Mouse (Mus musculus) neural tube, embryonic 13.5 days (tissue): ENCODE measurements around the gene 1810010D01Rik. TPM values are rescaled to one million over a fixed set of nuclear protein-coding genes. Genes with fewer than 3 reads are reported as not detected.

Source experiments
- ATAC-seq: fragments of 200-750 bp; cut with Nextera tagmentation; 2 replicates; pipeline ENCODE4 v1.8.0; 2017; ENCODE audit warnings: low read depth, mild to moderate bottlenecking, moderate TSS enrichment, moderate library complexity
- H3K27ac ChIP-seq: fragments of 300-500 bp; sonication (generic); replicated peaks from 2 replicates; pipeline ENCODE4 v1.5.1; 2015; ENCODE audit warnings: moderate library complexity, mild to moderate bottlenecking, inconsistent platforms
- H3K27me3 ChIP-seq: fragments of 300-500 bp; sonication (generic); 2 replicates; pipeline ENCODE4 v1.6.1; 2015; ENCODE audit warnings: mild to moderate bottlenecking, inconsistent platforms
- H3K36me3 ChIP-seq: fragments of 300-500 bp; sonication (generic); 2 replicates; pipeline ENCODE4 v1.6.1; 2015; ENCODE audit warnings: mild to moderate bottlenecking, inconsistent platforms
- H3K4me1 ChIP-seq: fragments of 300-500 bp; sonication (generic); replicated peaks from 2 replicates; pipeline ENCODE4 v1.6.1; 2015; ENCODE audit warnings: inconsistent platforms
- H3K4me2 ChIP-seq: fragments of 300-500 bp; sonication (generic); 2 replicates; pipeline ENCODE4 v1.6.1; 2015; ENCODE audit warnings: inconsistent platforms, mild to moderate bottlenecking, moderate library complexity
- H3K4me3 ChIP-seq: fragments of 300-500 bp; sonication (generic); 2 replicates; pipeline ENCODE4 v1.5.1; 2015; ENCODE audit warnings: mild to moderate bottlenecking, inconsistent platforms
- H3K9ac ChIP-seq: fragments of 300-500 bp; sonication (generic); 2 replicates; pipeline ENCODE4 v1.6.1; 2015; ENCODE audit warnings: moderate library complexity, mild to moderate bottlenecking, inconsistent platforms
- H3K9me3 ChIP-seq: fragments of 300-500 bp; sonication (generic); 2 replicates; pipeline ENCODE4 v1.6.1; 2016; ENCODE audit warnings: inconsistent platforms
- WGBS: fragments of 180-500 bp; shearing (Covaris S2); methylation state at CpG from one replicate; pipeline ENCODE4 v1.1.7; 2015; 5-methylcytosine and 5-hydroxymethylcytosine counted together
- polyA plus RNA-seq: library from polyadenylated mRNA; unstranded; fragments of >200 nt; fragmentation: Nextera tagmentation; extraction: Ambion mirVana; gene quantifications from 2 replicates; pipeline ENCODE4 v1.2.1, GENCODE M21; 2015

1810010D01Rik gene
- polyA plus RNA-seq: not detected in 2 replicates

DNA sequence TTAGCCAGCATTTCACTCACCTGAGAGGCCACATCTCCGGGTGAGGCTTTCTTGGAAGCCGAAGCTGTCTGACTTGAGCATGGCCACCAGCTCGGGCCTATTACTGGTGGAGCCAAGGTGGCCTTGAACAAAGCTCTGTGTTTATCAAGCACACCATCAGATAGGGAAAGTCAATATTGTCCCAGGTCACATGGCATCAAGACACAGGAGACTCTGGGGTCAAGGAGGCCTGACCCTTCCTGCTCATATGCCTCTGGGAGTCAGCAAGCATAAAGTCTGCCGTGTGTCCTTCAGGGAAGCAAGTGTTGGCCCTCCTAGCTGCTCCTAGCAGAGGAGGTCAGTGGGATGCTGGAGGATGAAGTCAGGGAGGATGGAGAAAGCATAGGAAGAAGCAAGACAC lies at the start of gene 1810010D01Rik:
Gene 1810010D01Rik, minus strand, starts transcription at position 114 of the 400 bp plus-strand sequence.
- Histone ChIP-seq H3K9me3 (no peaks in the 10 kb centered on the region), H3K4me1 (peaks cover 41% of the 10 kb centered on the region), H3K9ac (no peak within 1 kb of the TSS), H3K27ac (peak within 1 kb of the TSS; percentile 91), H3K36me3 (no peaks in the 10 kb centered on the region), H3K27me3 (0 out of 2 replicates have a peak, but pooled peaks cover 3% of the 10 kb centered on the region), H3K4me2 (no peak within 1 kb of the TSS), H3K4me3 (no peak within 1 kb of the TSS)
- ATAC-seq: no peak
- WGBS: 84% methylated on average over 4 of the region's 4 CpGs

DNA sequence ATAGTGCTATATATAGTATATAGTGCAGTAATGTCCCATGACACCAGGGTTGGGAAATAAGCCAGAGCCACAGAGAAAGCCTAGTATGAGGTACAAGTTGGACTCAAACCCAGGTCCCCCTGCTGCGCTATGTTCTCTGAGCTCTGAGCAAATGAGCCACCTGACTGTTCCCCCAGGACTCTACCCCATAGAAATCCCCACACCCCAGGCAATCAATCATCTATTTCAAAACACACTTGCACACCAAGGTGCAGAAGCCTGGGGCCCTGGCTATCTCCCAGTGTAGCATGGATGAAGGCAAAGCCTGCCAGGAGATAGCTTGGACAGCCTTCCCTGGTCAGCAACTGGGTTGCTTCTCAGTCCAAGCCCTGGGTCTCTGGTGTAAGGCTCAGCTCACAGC lies 48.2 kb upstream of the 1810010D01Rik start:
- Histone ChIP-seq H3K4me1 (no peaks in the 10 kb centered on the region), H3K9ac (no peak overlapping the region), H3K27me3 (no peaks in the 10 kb centered on the region), H3K27ac (no peak overlapping the region), H3K36me3 (no peaks in the 10 kb centered on the region), H3K9me3 (no peaks in the 10 kb centered on the region), H3K4me2 (no peak overlapping the region), H3K4me3 (no peak overlapping the region)
- ATAC-seq: no peak
- 91% methylated on average over 1 of the region's 1 CpGs for WGBS

DNA sequence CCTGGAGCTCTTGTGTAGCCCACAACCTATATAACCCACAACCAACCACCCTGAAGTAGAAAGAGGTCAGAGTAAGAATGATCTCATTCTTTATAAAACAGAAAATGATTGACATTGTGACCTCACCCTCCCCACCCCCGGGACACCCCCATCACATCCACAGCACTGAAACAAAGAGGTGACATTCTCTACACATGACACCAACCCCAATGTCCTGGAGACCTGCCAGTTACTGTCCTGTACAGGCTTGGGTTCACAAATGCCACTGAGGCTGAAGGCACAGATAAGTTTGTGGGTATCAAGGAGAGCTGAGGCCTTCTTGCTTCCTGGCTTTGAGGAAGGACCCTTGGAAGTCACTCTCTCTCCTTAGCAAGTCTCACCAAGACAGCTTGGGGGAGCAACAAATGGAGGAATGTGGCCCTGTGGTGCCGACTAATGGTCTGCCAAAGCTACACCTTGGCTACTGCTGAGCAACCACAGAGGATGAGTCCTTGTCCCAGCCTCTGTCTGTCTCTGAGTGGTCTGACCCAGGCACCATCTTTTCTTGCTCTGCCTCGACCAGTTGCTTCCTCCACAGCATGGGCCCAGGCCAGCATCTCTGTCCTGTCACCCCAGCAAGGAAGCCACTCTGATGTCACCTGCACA lies 46.2 kb upstream of the 1810010D01Rik start:
- H3K27ac ChIP-seq: no peak overlapping the region
- H3K27me3 ChIP-seq: no peaks in the 10 kb centered on the region
- 76% methylated on average over 3 of the region's 3 CpGs for WGBS
- no peak overlapping the region for H3K4me3 ChIP-seq
- H3K4me1 ChIP-seq: no peaks in the 10 kb centered on the region
- H3K4me2 ChIP-seq: no peak overlapping the region
- H3K9me3 ChIP-seq: no peaks in the 10 kb centered on the region
- no peaks in the 10 kb centered on the region for H3K36me3 ChIP-seq
- H3K9ac ChIP-seq: no peak overlapping the region
- ATAC-seq: no peak

DNA sequence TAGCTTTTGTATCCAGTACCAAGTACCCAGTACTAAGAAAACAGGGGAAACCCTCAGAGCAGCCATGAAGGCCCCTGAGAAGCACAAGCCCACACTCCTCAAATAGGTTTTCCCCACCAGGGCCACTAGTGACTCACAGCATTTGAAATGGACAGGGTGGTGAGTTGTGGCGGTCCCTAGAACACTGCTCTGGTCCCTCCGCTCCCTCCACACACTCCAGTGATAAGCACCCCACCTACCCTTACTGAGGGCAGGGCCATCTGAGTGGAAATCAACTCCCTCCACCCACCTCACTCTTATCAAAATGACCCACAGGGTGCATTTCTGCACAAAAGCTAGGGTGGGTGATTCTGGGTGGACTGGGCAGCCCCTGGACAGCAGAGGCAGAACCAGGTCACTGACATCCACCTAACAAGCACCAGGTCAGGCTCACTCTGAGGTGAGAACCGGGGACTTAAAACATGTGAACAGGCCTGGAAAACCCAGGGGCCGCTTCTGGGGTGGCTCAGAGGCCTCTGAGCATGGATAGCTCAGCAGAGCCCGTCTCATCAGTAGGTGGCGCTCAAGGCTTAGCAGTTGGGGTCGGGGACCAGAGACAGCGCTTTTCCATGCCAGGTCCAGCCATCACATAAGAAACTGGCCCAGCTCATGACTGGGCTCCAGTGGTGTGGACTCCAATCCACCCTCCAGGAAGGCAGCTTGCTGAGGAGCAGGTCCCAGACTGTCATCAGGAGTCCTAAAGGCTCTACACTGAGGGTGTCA lies 45.0 kb upstream of the 1810010D01Rik start:
- Histone ChIP-seq H3K9ac (no peak overlapping the region), H3K4me3 (no peak overlapping the region), H3K4me2 (no peak overlapping the region), H3K9me3 (no peaks in the 10 kb centered on the region), H3K4me1 (no peaks in the 10 kb centered on the region), H3K27ac (no peak overlapping the region), H3K27me3 (no peaks in the 10 kb centered on the region), H3K36me3 (no peaks in the 10 kb centered on the region)
- WGBS: 26% methylated on average over 8 of the region's 8 CpGs
- ATAC-seq: peak; percentile 80

DNA sequence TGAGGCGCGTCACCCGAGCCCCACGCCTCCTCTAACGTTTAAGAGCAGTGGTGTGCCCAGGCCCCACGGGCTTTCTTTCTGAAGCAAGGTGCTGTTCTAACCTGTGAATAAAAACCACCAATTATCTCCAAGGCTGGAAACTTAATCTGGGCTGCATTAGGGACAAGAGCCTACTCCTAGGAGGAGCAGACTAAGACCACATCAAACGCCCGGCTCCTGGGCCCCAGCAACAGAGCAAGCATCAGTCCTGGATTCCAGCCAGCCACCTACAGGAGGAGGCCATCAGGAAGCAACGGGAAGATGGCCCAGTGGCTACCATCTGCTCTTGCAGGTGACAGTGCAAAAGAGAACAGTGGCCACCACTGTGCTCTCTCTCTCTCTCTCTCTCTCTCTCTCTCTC lies 42.3 kb upstream of the 1810010D01Rik start:
- Histone ChIP-seq H3K36me3 (no peaks in the 10 kb centered on the region), H3K27ac (no peak overlapping the region), H3K27me3 (no peaks in the 10 kb centered on the region), H3K9me3 (no peaks in the 10 kb centered on the region), H3K4me1 (no peaks in the 10 kb centered on the region), H3K4me2 (no peak overlapping the region), H3K9ac (no peak overlapping the region), H3K4me3 (no peak overlapping the region)
- 77% methylated on average over 9 of the region's 9 CpGs for WGBS
- no peak for ATAC-seq

DNA sequence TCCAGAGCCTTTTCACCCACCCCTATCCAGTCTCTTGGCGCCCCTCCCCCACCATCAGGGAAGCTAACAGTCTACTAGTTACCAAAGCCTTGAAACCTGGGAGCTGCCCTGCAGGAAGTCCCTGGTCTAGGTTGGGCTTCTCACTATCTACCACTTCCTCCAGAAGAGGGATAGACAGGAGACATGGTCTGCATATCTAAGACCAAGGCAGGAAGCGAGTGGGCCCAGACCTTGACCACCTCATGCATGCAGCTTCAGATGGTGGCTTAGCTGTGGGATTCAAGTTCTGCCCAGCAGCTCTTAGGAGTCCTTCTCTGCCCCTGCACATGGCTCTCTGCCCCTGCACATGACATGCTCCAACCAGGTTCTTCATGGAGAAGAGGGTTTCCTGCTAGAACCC lies 41.0 kb upstream of the 1810010D01Rik start:
- H3K9me3 ChIP-seq: no peaks in the 10 kb centered on the region
- 85% methylated on average over 2 of the region's 2 CpGs for WGBS
- no peak overlapping the region for H3K9ac ChIP-seq
- no peak overlapping the region for H3K27ac ChIP-seq
- no peak overlapping the region for H3K4me3 ChIP-seq
- no peak for ATAC-seq
- no peak overlapping the region for H3K4me2 ChIP-seq
- no peaks in the 10 kb centered on the region for H3K4me1 ChIP-seq
- H3K27me3 ChIP-seq: 0 out of 2 replicates have a peak, but pooled peaks cover 7% of the 10 kb centered on the region
- H3K36me3 ChIP-seq: no peaks in the 10 kb centered on the region

DNA sequence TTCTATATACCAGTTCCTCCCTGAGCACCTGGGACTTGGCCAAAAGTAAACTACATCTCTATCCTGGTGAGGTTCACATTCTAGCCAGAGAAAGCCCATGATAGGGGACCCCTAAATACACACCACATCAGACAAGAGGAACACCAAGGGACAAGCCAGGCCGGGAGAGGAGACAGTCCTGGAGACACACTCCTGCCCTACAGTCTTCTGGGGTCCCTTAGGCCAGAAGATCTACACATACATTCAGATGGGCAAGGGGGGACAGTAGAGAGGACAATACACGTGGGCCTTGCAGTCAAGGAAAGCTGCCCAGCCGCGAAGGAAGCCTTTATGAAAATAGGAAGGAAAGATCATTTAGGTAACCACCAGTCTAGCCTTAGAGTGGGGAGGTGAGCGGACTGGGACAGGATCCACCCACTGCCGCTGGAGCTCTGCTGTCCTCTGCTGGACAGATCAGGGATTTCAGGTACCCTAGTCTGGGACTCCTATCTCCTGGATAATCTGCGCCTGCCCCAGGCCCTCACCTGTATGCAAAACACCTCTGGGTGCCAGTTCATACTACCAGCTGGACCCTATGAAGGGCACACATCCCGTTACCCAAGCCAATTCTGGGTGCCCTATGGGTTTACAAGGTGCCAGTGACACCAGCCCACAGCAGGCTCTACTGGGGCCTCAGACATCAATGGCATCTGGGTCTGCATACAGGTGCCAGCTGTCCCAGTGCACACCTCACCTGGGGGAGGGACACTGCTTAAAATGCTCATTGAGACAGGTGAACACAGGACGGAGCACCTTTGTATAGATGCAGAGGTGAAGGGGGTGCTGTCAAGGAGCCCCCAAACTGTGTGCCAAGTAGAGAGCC lies 35.2 kb upstream of the 1810010D01Rik start:
- H3K27me3 ChIP-seq: peaks cover 21% of the 10 kb centered on the region
- no peaks in the 10 kb centered on the region for H3K9me3 ChIP-seq
- peaks cover 17% of the 10 kb centered on the region for H3K4me1 ChIP-seq
- H3K9ac ChIP-seq: no peak overlapping the region
- no peak overlapping the region for H3K4me3 ChIP-seq
- H3K36me3 ChIP-seq: no peaks in the 10 kb centered on the region
- ATAC-seq: peak; percentile 76
- no peak overlapping the region for H3K27ac ChIP-seq
- 18% methylated on average over 9 of the region's 9 CpGs for WGBS
- no peak overlapping the region for H3K4me2 ChIP-seq

DNA sequence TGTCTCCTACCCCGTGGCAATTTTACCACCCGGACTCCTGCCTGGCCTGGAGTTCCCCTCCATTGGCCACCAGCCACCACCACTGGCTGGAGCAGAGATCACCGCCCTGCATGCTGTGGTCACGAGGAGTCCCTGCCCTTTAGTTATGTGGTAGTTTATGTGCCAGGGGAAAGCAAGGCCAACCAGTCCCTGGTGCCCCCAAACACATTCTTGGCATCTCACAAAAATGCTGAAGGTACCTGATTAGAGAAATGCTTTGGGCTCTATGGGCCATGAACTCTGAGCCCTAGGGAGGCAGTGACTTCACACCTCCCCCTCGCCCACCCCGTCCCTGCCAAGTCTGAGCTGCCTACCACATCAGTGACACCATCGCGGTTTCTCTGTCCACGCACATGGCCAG lies 34.1 kb upstream of the 1810010D01Rik start:
- Histone ChIP-seq H3K9me3 (no peaks in the 10 kb centered on the region), H3K4me1 (peaks cover 21% of the 10 kb centered on the region), H3K4me2 (no peak overlapping the region), H3K27me3 (peaks cover 21% of the 10 kb centered on the region), H3K9ac (no peak overlapping the region), H3K27ac (no peak overlapping the region), H3K36me3 (no peaks in the 10 kb centered on the region), H3K4me3 (no peak overlapping the region)
- no peak for ATAC-seq
- 78% methylated on average over 9 of the region's 9 CpGs for WGBS

DNA sequence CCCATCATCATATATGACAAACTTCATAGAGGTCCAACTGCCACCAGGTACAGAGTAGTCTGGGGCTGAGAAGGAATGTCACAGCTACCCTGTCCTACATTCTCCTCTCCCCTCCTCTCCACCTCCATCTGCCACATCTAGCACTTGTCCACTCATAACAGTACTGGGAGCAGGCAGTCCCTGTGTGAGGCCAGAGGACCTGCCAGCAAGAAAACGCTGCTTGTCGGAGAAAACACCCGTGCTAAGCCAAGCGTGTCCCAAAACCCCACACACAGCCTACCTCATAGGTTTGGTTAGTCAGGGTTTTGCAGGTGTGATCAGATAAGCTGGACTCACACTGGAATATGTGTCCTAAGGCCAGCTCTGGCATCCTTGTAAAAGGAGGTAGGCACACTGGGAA lies 33.0 kb upstream of the 1810010D01Rik start:
- ATAC-seq: no peak
- no peak overlapping the region for H3K27ac ChIP-seq
- peaks cover 24% of the 10 kb centered on the region for H3K27me3 ChIP-seq
- H3K4me1 ChIP-seq: peaks cover 21% of the 10 kb centered on the region
- no peak overlapping the region for H3K4me3 ChIP-seq
- H3K9ac ChIP-seq: no peak overlapping the region
- 83% methylated on average over 4 of the region's 4 CpGs for WGBS
- H3K4me2 ChIP-seq: no peak overlapping the region
- no peaks in the 10 kb centered on the region for H3K36me3 ChIP-seq
- no peaks in the 10 kb centered on the region for H3K9me3 ChIP-seq

DNA sequence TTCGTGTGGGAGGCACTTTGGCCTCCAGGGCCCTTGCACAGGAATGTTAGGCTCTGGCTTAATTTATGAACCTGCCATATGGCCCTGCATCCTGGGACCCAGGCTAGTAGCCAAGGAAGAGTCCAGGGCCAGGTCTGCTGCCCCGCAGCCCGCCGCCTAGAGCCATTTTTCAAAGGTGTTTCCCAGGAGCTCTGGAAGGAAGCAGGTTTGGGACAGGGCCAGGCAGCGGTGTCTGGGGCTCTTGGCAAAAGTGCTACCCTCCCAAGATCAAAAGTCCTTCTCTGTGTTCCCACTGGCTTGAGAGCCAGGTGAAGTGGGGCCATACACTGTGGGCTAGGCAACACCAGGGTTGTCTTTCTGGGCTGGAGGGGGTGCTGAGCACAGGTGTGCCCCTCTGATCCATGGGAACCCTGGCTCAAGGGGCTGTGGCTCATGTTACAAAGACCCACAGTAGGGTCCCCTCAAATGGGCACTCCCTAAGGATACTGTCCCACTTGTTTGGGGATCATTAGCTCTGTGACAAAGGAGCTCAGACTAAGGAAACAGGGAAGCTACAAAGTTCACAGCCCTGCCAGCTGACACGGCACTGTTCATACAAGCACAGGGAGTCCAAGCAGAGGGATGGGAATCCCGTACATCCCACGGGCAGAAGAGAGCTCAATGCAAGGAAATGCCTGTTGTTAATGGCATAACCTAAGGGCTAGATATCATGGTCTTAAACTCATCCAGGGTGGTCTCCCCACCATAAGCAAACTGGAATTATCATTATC lies 32.0 kb upstream of the 1810010D01Rik start:
- Histone ChIP-seq H3K4me2 (no peak overlapping the region), H3K9me3 (no peaks in the 10 kb centered on the region), H3K27me3 (peaks cover 24% of the 10 kb centered on the region), H3K27ac (no peak overlapping the region), H3K4me1 (peaks cover 21% of the 10 kb centered on the region), H3K4me3 (no peak overlapping the region), H3K36me3 (no peaks in the 10 kb centered on the region), H3K9ac (no peak overlapping the region)
- 60% methylated on average over 8 of the region's 8 CpGs for WGBS
- no peak for ATAC-seq

DNA sequence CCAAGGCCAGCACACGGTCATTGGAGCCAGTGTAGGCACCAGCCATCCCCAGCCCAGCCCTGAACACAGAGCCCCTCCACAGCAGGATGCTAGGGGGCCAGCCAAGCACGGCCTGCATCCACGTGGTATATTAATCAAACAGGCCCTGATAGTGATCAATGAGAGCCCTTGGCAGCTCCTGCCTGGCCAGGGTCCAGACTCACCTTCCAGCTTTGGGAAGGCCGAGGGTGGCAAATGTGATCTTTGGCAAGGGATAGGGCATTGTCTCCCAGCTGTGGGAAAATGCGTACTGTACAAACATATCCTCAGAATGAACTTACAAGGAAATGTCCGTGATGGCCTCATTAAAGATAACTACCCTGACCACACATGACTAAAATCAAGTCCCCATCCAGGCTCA lies 31.2 kb upstream of the 1810010D01Rik start:
- Histone ChIP-seq H3K27me3 (peaks cover 19% of the 10 kb centered on the region), H3K27ac (no peak overlapping the region), H3K4me1 (peaks cover 21% of the 10 kb centered on the region), H3K9ac (no peak overlapping the region), H3K9me3 (no peaks in the 10 kb centered on the region), H3K36me3 (no peaks in the 10 kb centered on the region), H3K4me2 (no peak overlapping the region), H3K4me3 (no peak overlapping the region)
- ATAC-seq: no peak
- 47% methylated on average over 6 of the region's 6 CpGs for WGBS
